Mouse (Mus musculus) thymus, postnatal 36 days (tissue): ENCODE results near the gene Plekha6.

Source experiments
- DNase-seq, 2 experiments: peaks; one replicate each; pipeline ENCODE4 v3.0.0; 2022; ENCODE audit warnings: mixed read lengths in 2 of 2

The Plekha6 gene

DNA sequence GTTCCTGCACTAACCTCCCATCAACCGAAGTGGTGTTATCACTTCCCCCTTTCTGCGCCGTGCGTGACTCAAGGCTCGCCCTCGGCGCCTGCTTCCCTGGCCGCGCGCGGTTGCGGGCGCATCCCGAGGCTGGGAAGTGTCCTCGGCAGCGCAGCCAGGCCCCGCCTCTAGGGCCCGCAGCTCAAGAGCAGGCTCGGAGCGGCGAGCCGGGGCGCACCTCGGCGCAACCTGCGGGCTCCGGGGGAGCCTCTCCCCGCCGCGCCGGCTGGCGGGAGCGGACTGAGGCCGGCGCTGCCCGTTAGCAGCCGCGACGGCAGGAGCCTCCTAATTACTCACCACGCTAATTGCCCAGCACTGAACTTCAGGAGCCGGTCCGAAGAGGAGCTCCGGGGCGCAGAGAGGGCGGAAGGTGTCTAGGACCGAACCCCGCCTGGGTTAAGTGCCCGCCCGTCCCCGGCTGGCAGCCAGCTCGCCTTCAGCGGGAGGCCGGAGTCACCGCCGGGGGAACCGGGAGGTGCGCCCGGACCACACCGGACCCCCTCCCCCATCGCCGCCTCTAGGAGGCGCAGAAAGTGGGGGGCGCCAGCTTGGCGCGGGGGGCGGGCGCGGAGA, at the start of gene Plekha6:
Gene Plekha6 (plus strand): TSS at position 391 of the 612 bp plus-strand sequence.
- peak; percentile 34 to 50 for DNase-seq

DNA sequence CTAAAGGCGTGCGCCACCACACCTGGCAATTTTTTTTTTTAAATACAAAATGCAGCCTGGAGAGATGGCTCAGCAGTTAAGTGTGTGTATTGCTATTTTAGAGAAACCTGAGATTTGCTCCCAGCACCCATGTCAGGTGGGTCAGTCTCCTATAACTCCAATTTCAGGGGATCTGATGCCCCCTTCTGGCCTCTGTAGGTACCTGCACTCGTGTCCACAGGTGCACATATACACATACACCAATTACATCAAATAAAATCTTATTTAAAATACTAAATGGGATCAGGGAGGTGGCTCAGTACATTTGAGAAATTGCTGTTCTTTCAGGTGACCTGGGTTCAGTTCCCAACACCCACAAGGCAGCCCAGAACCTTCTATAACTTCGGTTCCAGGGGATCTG, 47.9 kb upstream of the Plekha6 start:
- no peak for DNase-seq

DNA sequence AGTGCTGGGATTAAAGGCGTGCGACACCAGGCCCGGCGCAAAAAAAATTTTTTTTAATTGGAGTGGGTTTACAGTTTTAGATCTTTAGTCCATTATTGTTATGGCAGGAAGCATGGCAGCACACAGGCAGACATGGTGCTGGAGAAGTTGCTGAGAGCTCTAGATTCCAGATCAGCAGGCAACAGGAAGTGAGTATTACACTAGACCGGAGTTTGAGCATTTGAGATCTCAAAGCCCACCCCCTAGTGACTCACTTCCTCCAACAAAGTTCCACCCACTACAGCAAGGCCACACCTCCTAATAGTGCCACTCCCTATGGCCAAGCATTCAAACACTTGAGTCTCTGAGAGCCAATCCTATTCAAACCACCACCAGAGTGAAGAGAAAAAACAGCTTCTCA, 45.9 kb upstream of the Plekha6 start:
- no peak for DNase-seq

DNA sequence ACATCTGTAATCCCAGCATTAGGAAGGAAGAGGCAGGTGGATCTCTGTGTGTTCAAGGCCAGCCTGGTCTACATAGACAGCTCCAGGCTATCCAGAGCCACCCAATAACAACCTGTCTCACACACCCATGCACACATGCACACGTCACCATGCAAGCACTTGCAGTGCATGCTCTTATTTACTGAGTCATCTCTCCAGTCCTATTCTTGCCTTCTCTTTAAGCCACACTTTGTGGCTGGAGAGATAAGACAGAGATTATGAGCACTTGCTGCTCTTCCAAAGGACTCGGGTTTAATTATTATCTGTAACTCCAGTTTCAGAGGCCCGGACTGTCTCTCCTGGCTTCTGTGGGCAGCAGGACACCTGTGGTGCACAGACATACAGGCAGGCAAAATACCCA, 45.2 kb upstream of the Plekha6 start:
- DNase-seq = no peak

- DNase-seq = no peak
These were observed 43.9 kb upstream of the Plekha6 start for GRCm38 (mm10) chr1:133119931-133120712.

- DNase-seq = no peak
These were observed 42.8 kb upstream of the Plekha6 start for GRCm38 (mm10) chr1:133121246-133121645.

DNA sequence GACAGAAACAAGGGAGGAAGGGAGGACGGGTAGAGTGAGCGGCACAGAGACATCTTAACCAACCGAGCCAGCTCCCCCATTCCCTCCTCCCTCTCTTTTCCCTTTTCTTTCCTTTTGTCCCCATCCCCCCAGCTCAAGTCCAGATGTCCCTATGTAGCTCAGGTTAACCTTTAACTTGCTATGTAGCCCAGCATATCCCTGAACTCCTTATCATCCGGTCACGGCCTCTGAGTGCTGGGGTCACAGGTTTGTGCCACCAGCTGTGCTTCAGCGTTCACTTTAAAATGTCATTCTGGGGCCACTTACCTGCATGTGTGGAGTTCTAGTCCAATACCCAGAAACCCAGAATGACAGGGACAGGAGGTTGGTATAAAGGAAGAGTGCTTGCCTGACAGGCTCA, 39.9 kb upstream of the Plekha6 start:
- no peak for DNase-seq

GRCm38 (mm10) chr1:133125640-133126364, 38.2 kb upstream of the Plekha6 start:
- no peak for DNase-seq

- no peak for DNase-seq
These were observed 37.7 kb upstream of the Plekha6 start for GRCm38 (mm10) chr1:133126365-133126740.

GRCm38 (mm10) chr1:133127328-133127727, 36.7 kb upstream of the Plekha6 start:
- no peak for DNase-seq

DNA sequence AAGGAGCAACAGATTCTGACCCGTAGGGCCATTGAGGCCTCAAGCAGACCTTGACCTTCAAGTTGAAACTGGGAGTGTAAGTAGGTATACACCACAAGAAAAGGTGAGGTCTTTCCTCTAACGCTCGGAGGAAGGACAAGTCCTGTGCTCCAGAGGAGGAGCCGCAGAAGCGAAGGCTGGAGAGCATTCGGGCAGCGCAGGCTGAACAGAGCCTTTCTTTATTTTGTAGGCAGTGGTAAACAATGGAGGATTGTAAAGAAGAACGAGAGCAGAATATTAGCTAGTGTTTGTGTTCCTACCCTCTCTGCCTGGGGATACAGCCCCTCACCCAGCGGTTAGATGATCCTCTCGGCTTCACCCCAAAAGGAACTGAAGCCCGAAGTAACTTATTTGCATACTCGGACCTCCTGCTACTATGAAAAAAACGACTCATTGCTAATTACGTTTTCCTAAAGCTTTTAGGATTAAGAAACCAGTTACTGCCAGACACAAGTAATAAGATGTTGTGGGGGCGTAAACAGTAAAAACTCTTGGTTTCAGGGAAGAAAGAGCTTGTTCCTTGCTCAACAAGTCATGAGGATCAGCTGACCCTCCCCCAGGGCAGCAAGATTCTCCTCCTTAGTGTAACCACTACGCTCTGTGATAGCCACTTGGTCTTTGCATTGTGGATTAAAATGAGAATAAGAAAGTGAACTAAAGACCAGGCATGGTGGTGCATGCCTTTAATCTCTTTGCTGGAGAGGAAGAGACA, 34.4 kb upstream of the Plekha6 start:
- DNase-seq = no peak

DNA sequence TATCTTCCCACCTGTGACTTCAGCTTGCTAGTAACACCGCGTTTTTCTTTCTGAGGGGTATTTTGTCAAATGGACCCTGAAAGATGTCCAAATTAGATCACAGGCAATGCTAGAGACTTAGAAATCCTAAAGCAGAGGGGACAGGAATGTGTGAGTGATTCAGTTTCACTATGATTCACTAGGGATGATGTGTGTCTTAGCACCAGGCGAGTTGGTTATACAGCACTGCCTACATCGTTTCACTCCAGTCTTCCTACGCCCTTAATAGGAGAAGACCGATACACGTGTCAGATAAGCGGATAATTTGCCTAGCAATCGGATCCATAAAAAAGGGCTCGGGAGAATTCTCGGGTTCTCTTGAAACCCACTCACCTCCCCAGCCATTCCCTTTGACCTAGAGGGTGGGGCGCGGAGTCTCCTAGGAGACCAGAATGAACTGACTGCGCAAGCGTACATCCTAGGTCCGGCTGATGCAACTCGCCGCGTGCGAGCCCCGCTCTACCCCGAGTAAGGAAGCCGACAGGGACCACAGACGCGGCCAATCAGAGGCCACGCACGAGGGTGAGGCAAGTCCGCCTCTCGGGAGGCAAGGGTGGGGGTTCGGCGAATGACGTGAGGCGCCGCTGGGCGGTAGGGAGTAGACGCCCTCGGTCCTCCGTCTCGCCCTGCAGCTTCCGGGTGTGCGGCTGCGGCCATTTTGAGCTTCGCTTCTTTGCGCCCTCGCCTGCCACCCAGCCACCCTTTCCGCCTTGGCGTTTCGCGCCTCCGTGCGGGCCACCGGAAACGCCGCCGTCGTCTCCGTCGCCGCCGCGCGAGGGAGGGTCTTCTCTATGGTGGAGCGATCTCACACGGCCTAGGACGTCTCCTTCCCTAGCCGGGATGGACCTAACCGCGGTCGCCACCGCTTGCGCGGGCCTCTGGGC, 33.1 kb upstream of the Plekha6 start, which contains the start of gene Ppp1r15b:
Gene Ppp1r15b (plus strand): TSS at position 506 of the 923 bp plus-strand sequence.
- peak; percentile 96 to 99 for DNase-seq

DNA sequence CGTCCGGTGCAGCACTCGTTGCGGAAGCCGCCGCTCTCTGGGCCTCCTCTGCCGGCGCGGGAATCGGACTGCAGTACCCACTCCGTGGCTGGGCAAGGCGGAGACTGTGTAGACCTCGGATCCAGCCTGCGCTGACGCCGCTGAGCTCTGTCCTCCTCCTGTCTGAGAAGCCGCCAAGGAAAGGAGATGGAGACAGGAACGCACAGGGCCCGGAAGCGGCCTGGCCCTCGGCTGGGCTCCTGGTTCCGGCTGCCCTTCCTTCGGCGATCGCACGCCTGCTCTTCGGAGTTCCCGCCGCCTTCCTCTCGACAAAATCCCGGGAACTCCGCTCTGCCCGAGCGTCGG, 32.5 kb upstream of the Plekha6 start:
- no peak for DNase-seq

DNA sequence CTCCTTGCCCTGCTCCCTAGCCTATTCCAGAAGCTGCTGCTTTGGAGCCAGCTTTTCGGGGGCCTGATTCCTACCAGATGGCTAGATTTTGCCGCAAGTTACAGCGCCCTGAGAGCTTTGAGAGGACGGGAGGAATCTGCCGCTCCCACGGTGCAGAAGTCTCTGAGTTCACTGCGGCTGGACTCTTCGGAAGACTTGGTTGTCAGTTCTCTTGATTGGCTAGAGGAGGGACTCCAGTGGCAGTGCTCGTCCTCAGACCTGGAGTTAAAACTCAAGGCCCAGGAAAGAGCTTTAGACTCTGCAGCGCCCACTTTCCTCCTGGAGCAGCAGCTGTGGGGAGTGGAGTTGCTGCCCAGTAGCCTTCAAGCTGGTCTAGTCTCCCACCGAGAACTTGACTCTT, 32.1 kb upstream of the Plekha6 start:
- peak in 1 of 2 experiments; percentile 33 for DNase-seq

DNA sequence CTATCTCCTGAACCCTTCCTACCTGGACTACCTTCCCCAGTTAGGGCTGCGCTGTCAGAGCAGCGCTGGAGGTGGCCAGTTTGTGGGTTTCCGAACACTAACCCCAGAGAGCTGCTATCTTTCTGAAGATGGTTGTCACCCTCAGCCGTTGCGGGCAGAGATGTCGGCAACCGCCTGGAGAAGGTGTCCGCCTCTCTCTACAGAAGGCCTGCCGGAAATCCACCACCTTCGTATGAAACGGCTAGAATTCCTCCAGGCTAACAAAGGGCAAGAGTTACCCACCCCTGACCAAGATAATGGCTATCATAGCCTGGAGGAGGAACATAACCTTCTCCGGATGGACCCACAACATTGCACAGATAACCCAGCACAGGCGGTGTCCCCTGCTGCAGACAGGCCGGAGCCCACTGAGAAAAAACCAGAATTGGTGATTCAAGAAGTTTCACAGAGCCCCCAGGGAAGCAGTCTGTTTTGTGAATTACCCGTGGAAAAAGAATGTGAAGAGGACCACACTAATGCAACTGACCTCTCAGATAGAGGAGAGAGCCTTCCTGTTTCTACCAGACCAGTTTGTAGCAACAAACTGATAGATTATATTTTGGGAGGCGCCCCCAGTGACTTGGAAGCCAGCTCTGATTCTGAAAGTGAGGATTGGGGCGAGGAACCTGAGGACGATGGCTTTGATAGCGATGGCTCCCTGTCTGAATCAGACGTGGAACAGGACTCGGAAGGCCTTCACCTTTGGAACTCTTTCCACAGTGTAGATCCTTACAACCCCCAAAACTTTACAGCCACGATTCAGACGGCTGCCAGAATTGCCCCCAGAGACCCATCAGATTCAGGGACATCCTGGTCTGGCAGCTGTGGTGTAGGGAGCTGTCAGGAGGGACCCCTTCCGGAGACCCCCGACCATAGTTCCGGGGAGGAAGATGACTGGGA, 31.4 kb upstream of the Plekha6 start:
- peak; percentile 24 to 35 for DNase-seq

DNA sequence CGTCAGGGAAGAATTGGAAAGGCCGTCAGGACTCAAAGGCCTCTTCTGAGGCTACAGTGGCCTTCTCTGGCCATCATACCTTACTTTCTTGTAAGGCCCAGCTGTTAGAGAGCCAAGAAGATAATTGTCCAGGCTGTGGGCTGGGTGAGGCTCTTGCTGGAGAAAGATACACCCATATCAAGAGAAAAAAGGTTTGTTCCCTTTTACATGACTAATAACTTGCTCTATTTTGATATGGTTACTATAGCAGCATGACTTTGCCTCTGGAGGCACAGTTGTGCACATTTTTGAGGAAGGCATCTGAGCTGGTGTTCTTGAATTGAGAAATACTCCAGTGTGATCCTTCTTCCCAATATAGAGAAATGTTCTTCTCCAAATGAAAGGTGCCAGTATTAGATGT, 30.6 kb upstream of the Plekha6 start:
- no peak for DNase-seq

- no peak for DNase-seq
These were observed 29.9 kb upstream of the Plekha6 start for GRCm38 (mm10) chr1:133134071-133134470.

DNA sequence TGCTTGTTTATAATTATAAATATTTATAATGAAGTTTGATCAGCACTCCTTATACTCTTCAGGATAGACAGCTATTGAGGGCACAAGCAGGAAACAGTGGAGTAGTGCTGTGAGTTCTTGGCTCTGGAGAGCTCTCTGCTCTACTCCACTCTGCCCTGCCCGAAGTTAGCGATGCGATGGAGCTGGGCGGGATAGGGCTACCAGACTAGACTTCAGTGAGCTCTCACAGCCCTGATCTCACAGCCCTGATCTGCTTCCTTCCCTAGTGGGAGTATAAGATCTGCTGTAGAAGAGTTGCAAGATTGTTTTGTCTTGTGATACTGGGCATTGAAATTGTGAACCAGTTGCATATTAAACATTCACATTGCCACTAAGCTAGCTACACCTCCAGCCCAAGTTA, 29.1 kb upstream of the Plekha6 start:
- DNase-seq = no peak

DNA sequence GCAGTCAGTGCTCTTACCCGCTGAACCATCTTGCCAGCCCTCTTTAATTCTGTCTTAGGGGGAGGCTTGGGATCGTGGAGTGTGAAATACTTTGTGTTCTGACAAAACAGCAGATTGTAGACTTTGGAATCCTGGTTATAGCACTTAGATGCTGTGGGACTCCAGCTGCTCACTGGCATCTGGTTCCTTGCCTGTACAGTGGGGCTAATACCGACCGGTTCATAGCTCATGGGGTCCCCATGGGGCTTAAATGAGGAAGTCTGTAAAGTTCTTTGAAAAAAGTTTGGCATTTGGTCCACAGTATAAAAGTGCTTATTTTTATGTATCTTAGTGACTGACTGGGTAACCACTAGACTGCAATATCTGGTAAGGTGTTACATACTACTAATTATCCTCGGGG, 28.2 kb upstream of the Plekha6 start:
- no peak for DNase-seq

DNA sequence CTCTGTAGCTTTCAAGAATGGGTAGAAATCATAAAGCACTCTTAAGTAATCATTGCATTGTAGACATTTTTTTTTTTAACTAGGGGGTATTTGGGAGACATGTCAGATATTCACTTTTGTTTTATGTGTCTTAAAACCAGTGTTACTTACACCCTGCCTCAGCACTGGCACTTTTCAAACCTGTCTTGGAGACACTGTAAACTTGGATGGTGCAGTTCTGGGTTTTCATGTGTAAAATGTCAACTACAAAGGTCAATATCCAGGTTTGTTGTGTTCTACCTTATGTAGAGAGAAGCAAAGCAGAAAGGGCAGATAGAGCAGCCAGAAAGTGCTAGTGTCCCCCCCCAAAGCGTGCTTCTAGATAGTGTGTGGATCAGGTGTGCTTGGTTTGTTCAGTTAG, 25.6 kb upstream of the Plekha6 start:
- no peak for DNase-seq
